Mouse (Mus musculus) heart, embryonic 12.5 days (tissue): Measurements from ENCODE around the gene 9430097D07Rik. TPM values are rescaled to one million over a fixed set of nuclear protein-coding genes. Genes with fewer than 3 reads are reported as not detected.

Experiments used
- ATAC-seq: fragments of 200-750 bp; cut with Nextera tagmentation; 2 replicates; pipeline ENCODE4 v1.8.0; 2017; ENCODE audit warnings: moderate TSS enrichment, moderate library complexity; ENCODE audit not compliant: insufficient number of reproducible peaks, low FRiP score
- H3K27ac ChIP-seq: fragments of 300-500 bp; sonication (generic); 2 replicates; pipeline ENCODE4 v1.5.1; 2016; ENCODE audit warnings: mild to moderate bottlenecking, moderate library complexity; ENCODE audit not compliant: poor library complexity, severe bottlenecking
- H3K27me3 ChIP-seq: fragments of 300-500 bp; sonication (generic); replicated peaks from 2 replicates; pipeline ENCODE4 v1.6.1; 2016; ENCODE audit warnings: mild to moderate bottlenecking, moderate library complexity
- H3K36me3 ChIP-seq: fragments of 300-500 bp; sonication (generic); 2 replicates; pipeline ENCODE4 v1.6.1; 2016; ENCODE audit warnings: mild to moderate bottlenecking, moderate library complexity
- H3K4me1 ChIP-seq: fragments of 300-500 bp; sonication (generic); replicated peaks from 2 replicates; pipeline ENCODE4 v1.6.1; 2016; ENCODE audit warnings: mild to moderate bottlenecking
- H3K4me2 ChIP-seq: fragments of 300-500 bp; sonication (generic); 2 replicates; pipeline ENCODE4 v1.6.1; 2016; ENCODE audit warnings: mild to moderate bottlenecking, moderate library complexity
- H3K4me3 ChIP-seq: fragments of 300-500 bp; sonication (generic); 2 replicates; pipeline ENCODE4 v1.5.1; 2016; ENCODE audit warnings: mild to moderate bottlenecking
- H3K9ac ChIP-seq: fragments of 300-500 bp; sonication (generic); 2 replicates; pipeline ENCODE4 v1.6.1; 2016; ENCODE audit warnings: mild to moderate bottlenecking, moderate library complexity
- H3K9me3 ChIP-seq: fragments of 300-500 bp; sonication (generic); replicated peaks from 2 replicates; pipeline ENCODE4 v1.6.1; 2016; ENCODE audit warnings: mild to moderate bottlenecking, moderate library complexity
- WGBS: fragments of 180-500 bp; shearing (Covaris S2); methylation state at CpG from one replicate; pipeline ENCODE4 v1.1.7; 2016; 5-methylcytosine and 5-hydroxymethylcytosine counted together
- polyA plus RNA-seq: library from polyadenylated mRNA; unstranded; fragments of >200 nt; fragmentation: Nextera tagmentation; extraction: Ambion mirVana; gene quantifications from 2 replicates; pipeline ENCODE4 v1.2.1, GENCODE M21; 2016

The 9430097D07Rik gene
- polyA plus RNA-seq, 1 experiment from 2014 or later = 0.18 TPM

- Histone ChIP-seq H3K4me2 (no peak overlapping the region), H3K27ac (no peak overlapping the region), H3K4me3 (no peak overlapping the region), H3K9me3 (no peaks in the 10 kb centered on the region), H3K9ac (no peak overlapping the region), H3K27me3 (no peaks in the 10 kb centered on the region), H3K4me1 (peaks cover 53% of the 10 kb centered on the region), H3K36me3 (no peaks in the 10 kb centered on the region)
- 94% methylated on average over 2 of the region's 2 CpGs for WGBS
- ATAC-seq = no peak
Observed at GRCm38 (mm10) chr2:32541333-32541908, 34.1 kb downstream of the 9430097D07Rik start.

- Histone ChIP-seq H3K27me3 (no peaks in the 10 kb centered on the region), H3K36me3 (no peaks in the 10 kb centered on the region), H3K9ac (no peak overlapping the region), H3K9me3 (no peaks in the 10 kb centered on the region), H3K27ac (0 out of 2 replicates have a peak overlapping the region, but pooled peaks have one; percentile 13), H3K4me1 (peaks cover 58% of the 10 kb centered on the region), H3K4me3 (no peak overlapping the region), H3K4me2 (no peak overlapping the region)
- 70% methylated on average over 14 of the region's 14 CpGs for WGBS
- ATAC-seq = no peak
Observed at GRCm38 (mm10) chr2:32539452-32539981, 36.0 kb downstream of the 9430097D07Rik start.

- H3K4me3 ChIP-seq = no peak overlapping the region
- 0 out of 2 replicates have a peak overlapping the region, but pooled peaks have one; percentile 90 for H3K4me2 ChIP-seq
- H3K27ac ChIP-seq = 0 out of 2 replicates have a peak overlapping the region, but pooled peaks have one; percentile 86
- H3K27me3 ChIP-seq = no peaks in the 10 kb centered on the region
- peaks cover 66% of the 10 kb centered on the region for H3K4me1 ChIP-seq
- no peak overlapping the region for H3K9ac ChIP-seq
- WGBS = 67% methylated on average over 4 of the region's 4 CpGs
- no peaks in the 10 kb centered on the region for H3K36me3 ChIP-seq
- H3K9me3 ChIP-seq = no peaks in the 10 kb centered on the region
- no peak for ATAC-seq
Observed at GRCm38 (mm10) chr2:32538461-32538860, 37.0 kb downstream of the 9430097D07Rik start.

GRCm38 (mm10) chr2:32537941-32538340 lies 37.5 kb downstream of the 9430097D07Rik start:
- Histone ChIP-seq H3K4me1 (peaks cover 62% of the 10 kb centered on the region), H3K27me3 (no peaks in the 10 kb centered on the region), H3K9ac (0 out of 2 replicates have a peak overlapping the region, but pooled peaks have one; percentile 95), H3K4me3 (peak overlapping the region; percentile 89), H3K4me2 (peak overlapping the region; percentile 90), H3K9me3 (no peaks in the 10 kb centered on the region), H3K27ac (peak overlapping the region; percentile 86), H3K36me3 (no peaks in the 10 kb centered on the region)
- WGBS = 84% methylated on average over 5 of the region's 5 CpGs
- no peak for ATAC-seq

GRCm38 (mm10) chr2:32537360-32537905 lies 38.1 kb downstream of the 9430097D07Rik start:
- Histone ChIP-seq H3K4me2 (peak overlapping the region; percentile 90), H3K27ac (peak overlapping the region; percentile 86), H3K4me1 (peaks cover 57% of the 10 kb centered on the region), H3K4me3 (peak overlapping the region; percentile 89), H3K27me3 (no peaks in the 10 kb centered on the region), H3K9ac (peak overlapping the region; percentile 95; the same call in 1 of the 2 replicates), H3K36me3 (no peaks in the 10 kb centered on the region), H3K9me3 (no peaks in the 10 kb centered on the region)
- ATAC-seq = no peak
- WGBS = 7% methylated on average over 9 of the region's 9 CpGs

GRCm38 (mm10) chr2:32536634-32537359 lies 38.7 kb downstream of the 9430097D07Rik start:
- peak overlapping the region; percentile 95 for H3K9ac ChIP-seq
- peak overlapping the region; percentile 90 for H3K4me2 ChIP-seq
- no peaks in the 10 kb centered on the region for H3K27me3 ChIP-seq
- ATAC-seq = no peak
- peak overlapping the region; percentile 86 for H3K27ac ChIP-seq
- no peaks in the 10 kb centered on the region for H3K9me3 ChIP-seq
- peaks cover 53% of the 10 kb centered on the region for H3K4me1 ChIP-seq
- no peaks in the 10 kb centered on the region for H3K36me3 ChIP-seq
- WGBS = 5% methylated on average over 11 of the region's 11 CpGs
- peak overlapping the region; percentile 89 for H3K4me3 ChIP-seq

- no peaks in the 10 kb centered on the region for H3K27me3 ChIP-seq
- 3% methylated on average over 14 of the region's 14 CpGs for WGBS
- peak overlapping the region; percentile 89 for H3K4me3 ChIP-seq
- H3K36me3 ChIP-seq = no peaks in the 10 kb centered on the region
- peak overlapping the region; percentile 86 for H3K27ac ChIP-seq
- no peaks in the 10 kb centered on the region for H3K9me3 ChIP-seq
- peaks cover 53% of the 10 kb centered on the region for H3K4me1 ChIP-seq
- no peak for ATAC-seq
- H3K9ac ChIP-seq = peak overlapping the region; percentile 95
- peak overlapping the region; percentile 90 for H3K4me2 ChIP-seq
Observed at GRCm38 (mm10) chr2:32536086-32536633, 39.3 kb downstream of the 9430097D07Rik start.

GRCm38 (mm10) chr2:32535501-32535991 lies 39.9 kb downstream of the 9430097D07Rik start:
- peaks cover 53% of the 10 kb centered on the region for H3K4me1 ChIP-seq
- peak overlapping the region; percentile 89 for H3K4me3 ChIP-seq
- H3K36me3 ChIP-seq = no peaks in the 10 kb centered on the region
- peak overlapping the region; percentile 79 for H3K27ac ChIP-seq
- peak overlapping the region; percentile 95 for H3K9ac ChIP-seq
- H3K27me3 ChIP-seq = no peaks in the 10 kb centered on the region
- WGBS = under 1% methylated on average over 53 of the region's 56 CpGs
- peak; percentile 66 for ATAC-seq
- no peaks in the 10 kb centered on the region for H3K9me3 ChIP-seq
- peak overlapping the region; percentile 90 for H3K4me2 ChIP-seq

GRCm38 (mm10) chr2:32534733-32535471 lies 40.6 kb downstream of the 9430097D07Rik start, which contains the start of gene Fam102a:
Gene Fam102a, plus strand, starts transcription at chr2:32535332.
- Histone ChIP-seq H3K9ac (peak within 1 kb of the TSS; percentile 95), H3K4me2 (peak within 1 kb of the TSS; percentile 90), H3K27me3 (no peaks in the 10 kb centered on the region), H3K27ac (peak within 1 kb of the TSS; percentile 92), H3K36me3 (no peaks in the 10 kb centered on the region), H3K4me3 (peak within 1 kb of the TSS; percentile 89), H3K4me1 (peaks cover 49% of the 10 kb centered on the region), H3K9me3 (no peaks in the 10 kb centered on the region)
- peak; percentile 96 for ATAC-seq
- WGBS = under 1% methylated on average over 67 of the region's 67 CpGs

- Histone ChIP-seq H3K4me1 (peaks cover 42% of the 10 kb centered on the region), H3K27me3 (no peaks in the 10 kb centered on the region), H3K36me3 (no peaks in the 10 kb centered on the region), H3K9me3 (no peaks in the 10 kb centered on the region), H3K27ac (peak overlapping the region; percentile 92), H3K9ac (peak overlapping the region; percentile 80), H3K4me3 (peak overlapping the region; percentile 89), H3K4me2 (peak overlapping the region; percentile 90)
- WGBS = 10% methylated on average over 13 of the region's 13 CpGs
- ATAC-seq = peak; percentile 0; the same call in 1 of the 2 replicates
Observed at GRCm38 (mm10) chr2:32534061-32534732, 41.3 kb downstream of the 9430097D07Rik start.
